Mouse (Mus musculus) thymus, adult 2 months (tissue): ENCODE results near the gene Mid1.
"Not testable (repeated sequence)": the region's sequence is repeated elsewhere in the genome, so short reads cannot be mapped to it uniquely, and the experiment has no call there.

Experiments used
- CTCF ChIP-seq: fragments of 200-500 bp; IDR thresholded peaks from 2 replicates; pipeline ENCODE4 v1.5.1; 2012; ENCODE audit warnings: mild to moderate bottlenecking, control low read depth, low read length, moderate library complexity, borderline replicate concordance; ENCODE audit not compliant: control insufficient read depth, poor library complexity, insufficient read depth; ENCODE audit errors: extremely low read depth
- POLR2A ChIP-seq: fragments of 200-500 bp; IDR thresholded peaks from 2 replicates; pipeline ENCODE4 v1.6.1; 2012; ENCODE audit warnings: mild to moderate bottlenecking, low read length, control low read depth, moderate library complexity; ENCODE audit not compliant: control insufficient read depth, poor library complexity, insufficient read depth; ENCODE audit errors: extremely low read depth

- not testable (repeated sequence) for TF ChIP-seq CTCF, POLR2A
These were observed 301.7 kb downstream of the Mid1 start for GRCm38 (mm10) chrX:169986519-169987367.
